Mouse (Mus musculus): ENCODE measurements around the gene Kdm4d. TPM values are rescaled to one million over a fixed set of nuclear protein-coding genes. Genes with fewer than 3 reads are reported as not detected.
A peak's percentile ranks its signal among the peaks of the same experiment; 100 is the strongest.
"Not testable (repeated sequence)": the region's sequence is repeated elsewhere in the genome, so short reads cannot be mapped to it uniquely, and the experiment has no call there.

Gene Kdm4d
- polyA plus RNA-seq, 1 experiment from 2014 or later = 0.04 TPM

DNA sequence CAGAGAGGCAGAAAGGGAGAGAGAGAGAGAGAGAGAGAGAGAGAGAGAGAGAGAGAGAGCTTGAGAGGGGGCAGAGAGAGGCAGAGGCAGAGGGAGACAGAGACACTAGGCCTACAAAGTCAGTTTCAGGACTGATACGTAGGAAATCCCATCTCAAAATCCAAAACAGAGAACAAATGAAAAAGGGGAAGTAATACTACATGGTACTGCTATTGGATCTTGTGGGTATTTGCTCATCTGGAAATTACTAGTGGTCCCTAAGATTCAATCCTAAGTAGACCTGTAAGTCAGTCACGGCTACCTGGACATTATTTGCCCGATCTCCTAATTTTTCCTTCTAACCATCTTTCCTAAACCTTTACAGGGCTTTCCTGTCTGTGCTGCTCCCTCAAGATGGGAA, 44.0 kb downstream of the Kdm4d start:
- TF ChIP-seq CTCF (IDR thresholded peaks at IDR 0.05; ENCODE audit: low read depth) = no peak
- no peaks in the 10 kb centered on the region for H3K9me3 ChIP-seq (ENCODE audit: control insufficient read depth)
- H3K4me2 ChIP-seq (replicated peaks; ENCODE audit: low read depth) = no peak overlapping the region
- H3K4me1 ChIP-seq (replicated peaks; ENCODE audit: control insufficient read depth, insufficient read depth, low read length) = no peaks in the 10 kb centered on the region
- H3K27ac ChIP-seq (ENCODE audit: low read depth, low read length) = no peak overlapping the region
- H3K9ac ChIP-seq (ENCODE audit: low read depth, low read length) = no peak overlapping the region
- no peaks in the 10 kb centered on the region for H3K36me3 ChIP-seq (ENCODE audit: control insufficient read depth, insufficient read depth)
- H3K4me3 ChIP-seq (ENCODE audit: low read depth, low read length) = no peak overlapping the region
- no peaks in the 10 kb centered on the region for H3K27me3 ChIP-seq (replicated peaks; ENCODE audit: control insufficient read depth, insufficient read depth, low read length)
- ATAC-seq = no peak
- 92% methylated on average over 3 of the region's 3 CpGs for WGBS

DNA sequence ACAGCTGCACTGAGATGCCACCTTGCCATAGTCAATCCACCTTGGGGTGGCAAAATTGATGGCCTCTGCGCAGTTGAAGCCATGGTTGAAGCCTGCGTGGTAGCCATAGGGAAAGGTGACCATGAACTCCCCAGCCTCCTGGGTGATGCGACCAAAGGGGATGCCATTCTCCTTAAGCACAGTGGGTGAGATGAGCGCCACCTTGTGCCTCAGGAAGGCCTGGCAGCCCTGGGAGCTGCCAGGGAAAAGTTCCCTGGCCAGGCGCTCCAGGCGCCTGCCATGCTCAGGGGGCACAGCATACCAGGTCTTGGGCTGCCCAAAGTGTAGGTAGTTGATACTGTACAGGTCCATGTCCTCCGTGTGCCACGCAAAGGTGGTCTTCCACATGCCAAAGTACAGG, 49.2 kb downstream of the Kdm4d start:
- H3K4me3 ChIP-seq (ENCODE audit: low read depth, low read length); H3K27me3 ChIP-seq (replicated peaks; ENCODE audit: control insufficient read depth, insufficient read depth, low read length); H3K36me3 ChIP-seq (ENCODE audit: control insufficient read depth, insufficient read depth); H3K9ac ChIP-seq (ENCODE audit: low read depth, low read length); H3K27ac ChIP-seq (ENCODE audit: low read depth, low read length); ATAC-seq; H3K4me1 ChIP-seq (replicated peaks; ENCODE audit: control insufficient read depth, insufficient read depth, low read length); H3K9me3 ChIP-seq (ENCODE audit: control insufficient read depth); H3K4me2 ChIP-seq (replicated peaks; ENCODE audit: low read depth): not testable (repeated sequence)
- TF ChIP-seq CTCF (IDR thresholded peaks at IDR 0.05; ENCODE audit: low read depth) = peak; percentile 51
- 62% methylated on average over 7 of the region's 8 CpGs for WGBS

DNA sequence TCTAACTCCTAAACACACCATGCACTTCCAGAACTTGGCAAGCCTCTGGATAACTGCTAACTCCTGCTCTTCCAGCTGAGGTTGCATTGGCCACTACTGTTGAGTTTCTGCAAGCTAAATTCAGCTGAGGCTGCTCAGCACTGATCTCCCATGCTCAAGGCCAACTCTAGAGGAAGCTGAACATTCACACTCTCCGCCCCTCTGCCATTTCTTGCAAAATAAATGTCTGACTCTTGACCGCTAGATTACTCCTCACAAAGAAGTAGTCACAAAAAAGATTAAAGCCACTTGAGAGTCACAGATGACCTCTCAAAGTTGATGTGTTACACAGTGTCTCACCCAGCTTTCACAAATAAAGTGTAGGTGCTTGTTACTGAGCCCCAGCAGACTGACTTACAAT, 53.2 kb downstream of the Kdm4d start:
- not testable (repeated sequence) for H3K4me1 ChIP-seq (replicated peaks; ENCODE audit: control insufficient read depth, insufficient read depth, low read length); ATAC-seq; H3K27me3 ChIP-seq (replicated peaks; ENCODE audit: control insufficient read depth, insufficient read depth, low read length); H3K9me3 ChIP-seq (ENCODE audit: control insufficient read depth); H3K36me3 ChIP-seq (ENCODE audit: control insufficient read depth, insufficient read depth); H3K4me3 ChIP-seq (ENCODE audit: low read depth, low read length); H3K27ac ChIP-seq (ENCODE audit: low read depth, low read length); H3K9ac ChIP-seq (ENCODE audit: low read depth, low read length); H3K4me2 ChIP-seq (replicated peaks; ENCODE audit: low read depth)
- WGBS = 84% methylated on average over 2 of the region's 2 CpGs

DNA sequence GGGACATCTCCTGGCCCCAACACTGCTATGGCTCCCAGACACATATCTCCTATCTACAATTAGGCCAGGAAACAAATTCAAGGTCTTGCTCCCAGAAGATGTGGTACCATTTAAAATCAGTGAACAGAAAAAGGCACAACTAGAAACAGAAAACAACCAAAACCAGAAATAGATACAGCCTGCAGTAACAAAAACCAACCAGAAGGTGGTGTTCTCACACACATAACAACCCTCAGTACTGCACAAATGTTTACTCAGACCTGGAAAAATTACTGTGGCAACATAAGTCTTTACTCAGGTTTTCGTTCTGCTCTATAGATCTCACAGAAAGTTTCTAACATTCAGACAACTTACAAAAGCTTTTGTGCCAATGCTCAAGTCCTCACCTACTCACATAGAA, 59.9 kb downstream of the Kdm4d start:
- H3K4me2 ChIP-seq (replicated peaks; ENCODE audit: low read depth) = no peak overlapping the region
- no peaks in the 10 kb centered on the region for H3K4me1 ChIP-seq (replicated peaks; ENCODE audit: control insufficient read depth, insufficient read depth, low read length)
- H3K9me3 ChIP-seq (ENCODE audit: control insufficient read depth) = no peaks in the 10 kb centered on the region
- H3K4me3 ChIP-seq (ENCODE audit: low read depth, low read length) = no peak overlapping the region
- WGBS = 91% methylated on average over 1 of the region's 1 CpGs
- H3K9ac ChIP-seq (ENCODE audit: low read depth, low read length) = no peak overlapping the region
- no peak overlapping the region for H3K27ac ChIP-seq (ENCODE audit: low read depth, low read length)
- no peak for ATAC-seq
- TF ChIP-seq CTCF (IDR thresholded peaks at IDR 0.05; ENCODE audit: low read depth) = peak; percentile 20; the same call in 1 of the 2 replicates
- H3K27me3 ChIP-seq (replicated peaks; ENCODE audit: control insufficient read depth, insufficient read depth, low read length) = no peaks in the 10 kb centered on the region
- no peaks in the 10 kb centered on the region for H3K36me3 ChIP-seq (ENCODE audit: control insufficient read depth, insufficient read depth)

DNA sequence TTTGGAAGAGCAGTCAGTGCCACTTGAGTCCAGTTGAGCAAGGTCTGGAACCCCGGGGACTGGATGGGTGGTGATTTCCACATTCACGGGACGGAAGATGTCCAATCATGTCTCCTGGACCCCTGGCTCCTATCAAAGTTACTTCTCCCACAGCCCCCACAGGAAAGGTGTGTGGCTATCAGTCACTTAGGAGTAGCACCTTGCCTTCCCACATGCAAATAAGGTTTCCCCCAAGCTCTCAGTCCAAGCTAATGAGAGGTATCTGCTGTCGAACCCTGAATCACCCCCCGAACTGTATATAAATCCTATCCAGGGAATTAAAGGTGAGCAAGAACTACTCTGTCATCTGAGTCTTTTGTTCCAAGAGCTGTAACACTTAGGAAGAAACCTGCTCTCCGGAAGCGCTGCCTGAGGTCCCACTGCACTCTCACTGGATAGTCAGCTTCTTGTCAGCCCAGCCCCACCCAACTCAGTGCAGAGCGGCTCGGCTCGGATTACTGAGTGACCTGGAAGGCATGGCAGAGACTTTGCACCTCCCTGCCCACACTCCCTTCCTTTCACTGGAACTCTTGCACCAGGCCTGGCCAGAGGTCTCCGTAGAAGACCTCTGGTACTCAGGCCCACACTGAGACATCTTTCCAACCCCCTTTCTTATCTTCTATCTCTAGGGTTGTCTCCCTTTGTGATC, 66.9 kb downstream of the Kdm4d start:
- 41% methylated on average over 11 of the region's 11 CpGs for WGBS
- ATAC-seq = peak; percentile 92
- no peak overlapping the region for H3K4me2 ChIP-seq (replicated peaks; ENCODE audit: low read depth)

More for the DNA sequence above, 66.9 kb downstream of the Kdm4d start:
- H3K36me3 ChIP-seq (ENCODE audit: control insufficient read depth, insufficient read depth) = no peaks in the 10 kb centered on the region
- H3K4me3 ChIP-seq (ENCODE audit: low read depth, low read length) = no peak overlapping the region
- TF ChIP-seq CTCF (IDR thresholded peaks at IDR 0.05; ENCODE audit: low read depth) = no peak
- H3K27me3 ChIP-seq (replicated peaks; ENCODE audit: control insufficient read depth, insufficient read depth, low read length) = no peaks in the 10 kb centered on the region
- H3K9ac ChIP-seq (ENCODE audit: low read depth, low read length) = no peak overlapping the region
- H3K9me3 ChIP-seq (ENCODE audit: control insufficient read depth) = no peaks in the 10 kb centered on the region
- H3K27ac ChIP-seq (ENCODE audit: low read depth, low read length) = no peak overlapping the region
- H3K4me1 ChIP-seq (replicated peaks; ENCODE audit: control insufficient read depth, insufficient read depth, low read length) = no peaks in the 10 kb centered on the region

Other genes with a start within 250 kb of the Kdm4d start
- 5.5 and 5.6 TPM in 2 replicates for gene Sesn3, start 225.4 kb downstream of the Kdm4d start, polyA plus RNA-seq (2015; fragmentation: Nextera tagmentation; extraction: Ambion mirVana)
- gene Endod1, start 119.0 kb downstream of the Kdm4d start, polyA plus RNA-seq (2015; fragmentation: Nextera tagmentation; extraction: Ambion mirVana) = 36.8 and 39.0 TPM in 2 replicates
- 116 and 117 TPM in 2 replicates for gene Cwc15, start 135 bp upstream of the Kdm4d start, polyA plus RNA-seq (2015; fragmentation: Nextera tagmentation; extraction: Ambion mirVana)
- 3.2 and 3.6 TPM in 2 replicates for gene Amotl1, start 144.6 kb upstream of the Kdm4d start, polyA plus RNA-seq (2015; fragmentation: Nextera tagmentation; extraction: Ambion mirVana)
- 0.17 and 0.18 TPM in 2 replicates for gene Piwil4, start 240.3 kb upstream of the Kdm4d start, polyA plus RNA-seq (2015; fragmentation: Nextera tagmentation; extraction: Ambion mirVana)